Mouse (Mus musculus): ENCODE data around the gene Gas7. TPM values are rescaled to one million over a fixed set of nuclear protein-coding genes. Genes with fewer than 3 reads are reported as not detected.

The Gas7 gene
- polyA plus RNA-seq (2015; fragmentation: Nextera tagmentation; extraction: Ambion mirVana), result 16.9 and 23.9 TPM in 2 replicates

DNA sequence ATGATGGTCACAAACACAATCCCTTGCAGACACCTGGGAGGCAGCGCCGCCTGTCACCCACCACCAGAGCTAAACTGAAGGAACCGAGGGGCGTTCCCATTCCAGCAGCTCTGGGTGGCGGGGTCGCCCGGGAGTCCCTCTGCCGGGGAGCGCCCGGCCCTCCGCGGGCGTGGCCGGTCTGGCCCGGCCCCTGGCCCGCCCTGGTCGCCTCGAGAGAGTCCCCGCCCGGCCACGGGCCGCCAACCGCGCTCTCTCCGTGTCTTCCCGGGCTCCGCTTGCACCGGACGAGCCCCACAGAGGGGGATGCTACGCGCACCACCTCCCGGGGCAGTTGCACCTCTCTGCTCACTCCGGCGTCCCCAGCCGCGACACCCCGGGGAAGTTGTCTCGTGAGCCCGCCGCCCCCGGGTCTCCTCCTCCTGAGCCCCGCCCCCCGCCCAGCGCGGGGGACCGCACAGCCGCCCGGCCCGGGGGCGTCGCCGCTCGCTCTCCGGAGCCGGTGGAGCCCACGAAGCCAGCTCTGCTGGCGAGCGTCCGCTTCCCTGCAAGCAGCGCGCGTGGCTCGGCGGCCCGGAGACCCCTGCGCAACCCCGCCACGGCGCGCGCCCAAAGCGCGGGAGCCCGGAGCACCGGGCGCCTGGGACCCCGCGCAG, at the start of gene Gas7:
Gas7 (plus strand) TSS at position 564 of the 653 bp plus-strand sequence.

GRCm38 (mm10) chr11:67694703-67695376, 239.6 kb downstream of the Gas7 start, which contains the start of gene Rcvrn:
Rcvrn (plus strand) TSS chr11:67695326.

Other genes starting within 250 kb of the Gas7 start
- gene Myh4, start 217.4 kb upstream of the Gas7 start, polyA plus RNA-seq (2015; fragmentation: Nextera tagmentation; extraction: Ambion mirVana), result 0.03 TPM in 1 of 2 replicates, not detected in the other
- gene Myh8, start 178.3 kb upstream of the Gas7 start, polyA plus RNA-seq (2015; fragmentation: Nextera tagmentation; extraction: Ambion mirVana), result 1.9 and 13.3 TPM in 2 replicates
- not detected in 2 replicates for gene Myh13, start 133.8 kb upstream of the Gas7 start, polyA plus RNA-seq (2015; fragmentation: Nextera tagmentation; extraction: Ambion mirVana)
- not detected in 2 replicates for gene Rcvrn, start 239.9 kb downstream of the Gas7 start, polyA plus RNA-seq (2015; fragmentation: Nextera tagmentation; extraction: Ambion mirVana)